Comparison of ENCODE assay signal across 5 mouse cellular contexts in the genomic region with DNA sequence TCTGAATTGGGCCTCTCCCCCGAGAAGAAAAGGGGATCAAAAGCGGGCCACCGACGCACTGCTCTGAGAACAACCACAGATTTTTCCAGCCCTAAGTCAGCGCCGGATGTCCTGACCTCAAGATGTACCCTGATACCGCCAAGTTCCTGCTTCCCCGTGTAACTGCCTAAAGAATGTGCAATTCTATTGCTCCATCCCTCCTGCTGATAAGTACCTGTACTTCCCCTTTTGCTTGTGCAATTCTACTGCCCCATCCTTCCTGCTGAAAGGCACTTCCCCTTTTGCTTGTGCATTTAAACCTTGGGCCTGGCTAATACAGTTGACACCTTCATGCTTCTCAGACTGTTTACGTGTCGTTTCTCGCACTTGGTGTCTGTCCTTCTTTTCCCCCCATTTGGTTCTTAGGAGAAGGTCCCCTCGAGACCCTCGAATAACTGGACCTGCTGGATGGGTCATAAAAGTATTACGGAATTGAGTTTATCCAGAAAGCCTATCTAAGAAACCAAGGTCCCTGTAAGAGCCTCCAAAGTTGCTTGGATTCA. TPM values are rescaled to one million over a fixed set of nuclear protein-coding genes. Genes with fewer than 3 reads are reported as not detected.
A peak's percentile ranks its signal among the peaks of the same experiment; 100 is the strongest.
DNase-seq lines count a peak whose midpoint lies in the region; ATAC-seq and TF ChIP-seq lines count a peak whose summit lies in the region.
"Not testable (repeated sequence)": the region's sequence is repeated elsewhere in the genome, so short reads cannot be mapped to it uniquely, and the experiment has no call there.

No protein-coding gene starts in this region.

- 34% methylated on average over 14 of the region's 14 CpGs for WGBS in liver, embryonic 13.5 days (ENCODE audit: insufficient replicate concordance)

- H3K4me2 ChIP-seq in liver, embryonic 13.5 days = not testable (repeated sequence)

- peaks cover 21 to 53% of the 10 kb centered on the region in 2 experiments for H3K4me1 ChIP-seq in MEL (ENCODE audit: control insufficient read depth in 1 of 2, insufficient read depth in 2 of 2, low read length in 2 of 2)
- peaks cover 41% of the 10 kb centered on the region for H3K4me1 ChIP-seq in liver, embryonic 13.5 days (replicated peaks)

- peak; percentile 13 for DNase-seq in CD4-positive helper T cell, adult 2 months (ENCODE audit: low read depth, low spot score)
- DNase-seq in MEL (ENCODE audit: low read depth, low spot score) = peak; percentile 76
- DNase-seq in T-cell, adult 2 months (ENCODE audit: low spot score) = peak; percentile 16
- DNase-seq in liver, embryonic 13.5 days = not testable (repeated sequence)
- DNase-seq in thymus, postnatal 14 days = peak; percentile 16

- TF ChIP-seq POLR2A in MEL (IDR thresholded peaks at IDR 0.05; ENCODE audit: control insufficient read depth in 1 of 2, insufficient read depth in 1 of 2, low read depth in 1 of 2, low read length in 2 of 2, poor library complexity in 1 of 2) = peak in 1 of 2 experiments; percentile 36; a peak in 1 of 4 replicates

- TF ChIP-seq CTCF in MEL (IDR thresholded peaks at IDR 0.05 in 2 of 3, conservative IDR thresholded peaks at IDR 0.05 in 1 of 3; ENCODE audit: control insufficient read depth in 1 of 3, insufficient read depth in 1 of 3, low read depth in 2 of 3, low read length in 3 of 3, poor library complexity in 1 of 3, severe bottlenecking in 1 of 3) = not testable (repeated sequence)

- peaks cover 0 to 38% of the 10 kb centered on the region in 2 experiments; a peak in 2 of 4 replicates for H3K36me3 ChIP-seq in MEL (ENCODE audit: control insufficient read depth in 1 of 2, insufficient read depth in 2 of 2, low read length in 2 of 2)
- not testable (repeated sequence) for H3K36me3 ChIP-seq in liver, embryonic 13.5 days

- not testable (repeated sequence) for H3K27me3 ChIP-seq in MEL (ENCODE audit: control insufficient read depth in 1 of 2, insufficient read depth in 2 of 2, low read length in 2 of 2); liver, embryonic 13.5 days

- not testable (repeated sequence) for H3K9ac ChIP-seq in MEL (ENCODE audit: control insufficient read depth, low read depth, low read length, poor library complexity, severe bottlenecking); liver, embryonic 13.5 days

- not testable (repeated sequence) for H3K9me3 ChIP-seq in MEL (replicated peaks; ENCODE audit: insufficient read depth, low read length); liver, embryonic 13.5 days (replicated peaks)

- peak overlapping the region; percentile 88 for H3K27ac ChIP-seq in MEL (ENCODE audit: control insufficient read depth, low read depth, low read length)
- 0 out of 2 replicates have a peak overlapping the region, but pooled peaks have one; percentile 7 for H3K27ac ChIP-seq in liver, embryonic 13.5 days

- TF ChIP-seq RAD21 in MEL (IDR thresholded peaks at IDR 0.05; ENCODE audit: low read depth, low read length) = not testable (repeated sequence)

- peak; percentile 79 to 80 for TF ChIP-seq EP300 in MEL (IDR thresholded peaks at IDR 0.05; ENCODE audit: low read depth in 1 of 2, low read length in 2 of 2)

- H3K4me3 ChIP-seq in MEL (ENCODE audit: control insufficient read depth in 1 of 2, insufficient read depth in 1 of 2, low read depth in 2 of 2, low read length in 2 of 2); liver, embryonic 13.5 days (replicated peaks): not testable (repeated sequence)

- ATAC-seq in liver, embryonic 13.5 days (ENCODE audit: low read depth) = not testable (repeated sequence)

- H3K79me2 ChIP-seq in MEL (ENCODE audit: control insufficient read depth, insufficient read depth, low read length, poor library complexity) = not testable (repeated sequence)

TF ChIP-seq in MEL, 35 proteins besides CTCF, POLR2A, EP300 and RAD21:
- peak; percentile 54 for TF ChIP-seq TAL1 (IDR thresholded peaks at IDR 0.05; ENCODE audit: low read length)
- peak; percentile 72 for TF ChIP-seq TBP (IDR thresholded peaks at IDR 0.05; ENCODE audit: low read depth, low read length)
- 0 out of 2 replicates have a peak, but pooled peaks have one; percentile 48 for TF ChIP-seq MYB (IDR thresholded peaks at IDR 0.05; ENCODE audit: low read depth, low read length)
- 0 out of 2 replicates have a peak, but pooled peaks have one; percentile 52 for TF ChIP-seq SIN3A (IDR thresholded peaks at IDR 0.05; ENCODE audit: low read length)
- TF ChIP-seq RCOR1 (IDR thresholded peaks at IDR 0.05; ENCODE audit: low read depth, low read length) = peak; percentile 73
- peak; percentile 61; the same call in 1 of the 2 replicates for TF ChIP-seq GATA1 (IDR thresholded peaks at IDR 0.05; ENCODE audit: low read depth, low read length)
- TF ChIP-seq ETS1 (IDR thresholded peaks at IDR 0.05; ENCODE audit: low read depth, low read length) = peak; percentile 77
- TF ChIP-seq TCF12 (IDR thresholded peaks at IDR 0.05; ENCODE audit: low read depth, low read length) = peak; percentile 40; the same call in 1 of the 2 replicates
- peak; percentile 73 for TF ChIP-seq MAX (IDR thresholded peaks at IDR 0.05; ENCODE audit: low read length)
- 0 out of 2 replicates have a peak, but pooled peaks have one; percentile 7 for TF ChIP-seq BHLHE40 (IDR thresholded peaks at IDR 0.05; ENCODE audit: borderline replicate concordance, low read depth, low read length)

RNA-seq across cellular contexts. Expression of a gene that starts 30.9 kb away (rescaled TPM):
- total RNA-seq in MEL (2012; rRNA removed) = 7.8 and 10.0 TPM in 2 replicates
- polyA plus RNA-seq in MEL (2012; ENCODE audit: insufficient read depth in 1 of 2, insufficient read length in 2 of 2, low read depth in 1 of 2, low replicate concordance in 2 of 2, missing spikeins in 1 of 2) = 10 to 100 TPM in 1 of 2 experiments, not detected in 1; 11.4 TPM
- 8.3 and 9.6 TPM in 2 replicates for polyA plus RNA-seq in liver, embryonic 13.5 days (2015; fragmentation: Nextera tagmentation; extraction: Ambion mirVana)
